Mouse (Mus musculus) lung, embryonic 16.5 days (tissue): ENCODE measurements around the gene Ncl. TPM values are rescaled to one million over a fixed set of nuclear protein-coding genes. Genes with fewer than 3 reads are reported as not detected.

Source experiments
- ATAC-seq: fragments of 200-750 bp; cut with Nextera tagmentation; 2 replicates; pipeline ENCODE4 v1.8.0; 2017; ENCODE audit warnings: low read depth, mild to moderate bottlenecking, moderate library complexity
- H3K27ac ChIP-seq: fragments of 300-500 bp; sonication (generic); 2 replicates; pipeline ENCODE4 v1.5.1; 2014; ENCODE audit warnings: mild to moderate bottlenecking, control low read depth, low read length
- H3K27me3 ChIP-seq: fragments of 300-500 bp; sonication (generic); 2 replicates; pipeline ENCODE4 v1.6.1; 2014; ENCODE audit warnings: low read depth, low read length, mixed read lengths; ENCODE audit not compliant: control insufficient read depth, insufficient read depth
- H3K36me3 ChIP-seq: fragments of 300-500 bp; sonication (generic); 2 replicates; pipeline ENCODE4 v1.6.1; 2014; ENCODE audit warnings: low read length; ENCODE audit not compliant: control insufficient read depth, insufficient read depth
- H3K4me1 ChIP-seq: fragments of 300-500 bp; sonication (generic); replicated peaks from 2 replicates; pipeline ENCODE4 v1.6.1; 2014; ENCODE audit warnings: low read length, mixed read lengths; ENCODE audit not compliant: control insufficient read depth, insufficient read depth
- H3K4me2 ChIP-seq: fragments of 300-500 bp; sonication (generic); 2 replicates; pipeline ENCODE4 v1.6.1; 2014; ENCODE audit warnings: low read depth, low read length, control low read depth
- H3K4me3 ChIP-seq: fragments of 300-500 bp; sonication (generic); 2 replicates; pipeline ENCODE4 v1.5.1; 2014; ENCODE audit warnings: mild to moderate bottlenecking, low read length, control low read depth
- H3K9ac ChIP-seq: fragments of 300-500 bp; sonication (generic); 2 replicates; pipeline ENCODE4 v1.6.1; 2014; ENCODE audit warnings: low read length, control low read depth
- H3K9me3 ChIP-seq: fragments of 300-500 bp; sonication (generic); 2 replicates; pipeline ENCODE4 v1.6.1; 2016; ENCODE audit warnings: low read length; ENCODE audit not compliant: control insufficient read depth
- WGBS: fragments of 180-500 bp; shearing (Covaris S2); extraction: QIAGEN DNeasy Blood & Tissue Kit; methylation state at CpG from one replicate; pipeline ENCODE4 v1.1.7; 2014; 5-methylcytosine and 5-hydroxymethylcytosine counted together
- polyA plus RNA-seq: library from polyadenylated mRNA; unstranded; fragments of >200 nt; fragmentation: Nextera tagmentation; extraction: Ambion mirVana; gene quantifications from 2 replicates; pipeline ENCODE4 v1.2.1, GENCODE M21; 2015

Ncl gene
- polyA plus RNA-seq, 1 experiment from 2014 or later = 344 TPM

- Histone ChIP-seq H3K9me3 (no peaks in the 10 kb centered on the region), H3K4me2 (no peak overlapping the region), H3K4me1 (no peaks in the 10 kb centered on the region), H3K36me3 (no peaks in the 10 kb centered on the region), H3K27ac (no peak overlapping the region), H3K27me3 (no peaks in the 10 kb centered on the region), H3K4me3 (no peak overlapping the region), H3K9ac (no peak overlapping the region)
- ATAC-seq = no peak
- WGBS = 74% methylated on average over 4 of the region's 4 CpGs
Measured at GRCm38 (mm10) chr1:86368086-86368485, 8.9 kb upstream of the Ncl start.

GRCm38 (mm10) chr1:86363671-86364070 lies 4.5 kb upstream of the Ncl start:
- no peak for ATAC-seq
- H3K4me3 ChIP-seq = no peak overlapping the region
- H3K4me1 ChIP-seq = peaks cover 9% of the 10 kb centered on the region
- 21% methylated on average over 6 of the region's 6 CpGs for WGBS
- H3K27me3 ChIP-seq = no peaks in the 10 kb centered on the region
- no peak overlapping the region for H3K4me2 ChIP-seq
- H3K9me3 ChIP-seq = no peaks in the 10 kb centered on the region
- no peak overlapping the region for H3K9ac ChIP-seq
- H3K36me3 ChIP-seq = no peaks in the 10 kb centered on the region
- H3K27ac ChIP-seq = no peak overlapping the region

DNA sequence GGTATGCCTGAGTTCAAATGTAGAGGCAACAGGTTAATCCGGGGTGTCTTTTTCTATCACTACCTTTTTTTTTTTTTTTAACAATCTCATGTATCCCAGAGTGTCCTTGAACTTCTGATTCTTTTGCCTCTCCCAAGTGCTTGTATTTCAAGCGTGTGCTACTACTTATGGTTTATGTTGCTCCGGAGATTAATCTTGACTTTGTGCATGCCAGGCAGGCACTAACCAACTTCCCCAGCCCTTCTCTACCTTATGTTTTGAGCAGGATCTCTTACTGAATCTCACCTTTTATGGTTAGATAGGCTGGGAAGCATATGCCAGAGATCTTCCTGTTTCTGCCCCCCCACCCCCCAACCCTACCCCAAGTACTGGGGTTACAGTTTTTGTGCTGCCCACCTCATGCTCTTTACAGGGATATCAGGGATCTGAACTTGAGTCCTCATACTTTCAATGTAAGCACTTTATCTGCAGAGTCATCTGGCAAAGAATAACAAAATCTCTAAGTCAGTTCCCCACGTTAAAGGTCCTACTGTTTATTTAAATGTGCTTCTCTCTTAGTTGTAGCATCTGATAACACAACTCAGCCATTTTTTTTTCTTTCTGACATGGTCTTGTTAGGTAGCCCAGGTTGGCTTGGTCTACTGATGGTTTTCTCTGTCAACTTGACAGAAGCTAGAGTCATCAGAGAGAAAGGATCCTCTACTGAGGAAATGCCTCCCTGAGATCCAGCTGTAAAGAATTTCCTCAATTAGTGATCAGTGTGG lies 2.8 kb upstream of the Ncl start:
- peaks cover 1% of the 10 kb centered on the region for H3K36me3 ChIP-seq
- no peak overlapping the region for H3K9ac ChIP-seq
- H3K4me1 ChIP-seq = peaks cover 18% of the 10 kb centered on the region
- H3K4me3 ChIP-seq = no peak overlapping the region
- H3K27me3 ChIP-seq = no peaks in the 10 kb centered on the region
- no peak overlapping the region for H3K4me2 ChIP-seq
- 71% methylated on average over 4 of the region's 4 CpGs for WGBS
- ATAC-seq = no peak
- no peak overlapping the region for H3K27ac ChIP-seq
- no peaks in the 10 kb centered on the region for H3K9me3 ChIP-seq

- no peak for ATAC-seq
- peak overlapping the region; percentile 88; the same call in 1 of the 2 replicates for H3K27ac ChIP-seq
- no peaks in the 10 kb centered on the region for H3K27me3 ChIP-seq
Measured at GRCm38 (mm10) chr1:86360441-86360840, 1.2 kb upstream of the Ncl start.

DNA sequence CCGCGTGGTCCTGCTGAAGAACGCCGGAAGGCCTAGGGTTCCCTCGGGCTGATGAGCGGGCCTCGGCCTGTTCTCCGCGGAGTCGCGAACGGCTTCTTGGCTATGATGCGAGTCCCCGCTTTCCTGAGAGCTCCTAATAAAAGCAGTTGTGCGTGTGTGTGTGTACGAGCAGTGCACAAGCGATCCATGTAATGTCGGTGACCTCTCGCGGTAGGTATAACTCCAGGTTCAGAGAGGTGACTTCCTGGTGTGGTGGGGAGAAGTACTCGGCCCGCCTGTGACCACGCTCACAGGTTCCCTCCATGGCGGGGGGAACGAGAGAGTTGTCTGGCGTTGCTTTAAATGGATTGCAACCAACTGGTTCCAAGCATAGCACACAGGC lies 589 bp upstream of the Ncl start:
- peak; percentile 7 for ATAC-seq
- Histone ChIP-seq H3K4me1 (peaks cover 18% of the 10 kb centered on the region), H3K27me3 (no peaks in the 10 kb centered on the region), H3K27ac (peak overlapping the region; percentile 88), H3K4me2 (peak overlapping the region; percentile 79), H3K9ac (peak overlapping the region; percentile 96), H3K36me3 (peaks cover 19% of the 10 kb centered on the region), H3K9me3 (no peaks in the 10 kb centered on the region), H3K4me3 (peak overlapping the region; percentile 94)
- WGBS = 0% methylated on average over 26 of the region's 26 CpGs

More at GRCm38 (mm10) chr1:86360441-86360840, 1.2 kb upstream of the Ncl start:
- H3K4me3 ChIP-seq = peak overlapping the region; percentile 94
- H3K4me1 ChIP-seq = peaks cover 18% of the 10 kb centered on the region
- H3K9me3 ChIP-seq = no peaks in the 10 kb centered on the region
- WGBS = 10% methylated on average over 12 of the region's 12 CpGs
- peak overlapping the region; percentile 96 for H3K9ac ChIP-seq
- peaks cover 12% of the 10 kb centered on the region for H3K36me3 ChIP-seq
- H3K4me2 ChIP-seq = peak overlapping the region; percentile 79

- Histone ChIP-seq H3K36me3 (peaks cover 30% of the 10 kb centered on the region), H3K4me1 (peaks cover 18% of the 10 kb centered on the region), H3K9ac (peak overlapping the region; percentile 98), H3K4me2 (peak overlapping the region; percentile 82), H3K27ac (peak overlapping the region; percentile 100), H3K9me3 (no peaks in the 10 kb centered on the region), H3K4me3 (peak overlapping the region; percentile 94), H3K27me3 (no peaks in the 10 kb centered on the region)
- no peak; the same call in 1 of the 2 replicates for ATAC-seq
- under 1% methylated on average over 37 of the region's 41 CpGs for whole genome bisulfite sequencing
Measured at GRCm38 (mm10) chr1:86358229-86358905, 833 bp downstream of the Ncl start.

DNA sequence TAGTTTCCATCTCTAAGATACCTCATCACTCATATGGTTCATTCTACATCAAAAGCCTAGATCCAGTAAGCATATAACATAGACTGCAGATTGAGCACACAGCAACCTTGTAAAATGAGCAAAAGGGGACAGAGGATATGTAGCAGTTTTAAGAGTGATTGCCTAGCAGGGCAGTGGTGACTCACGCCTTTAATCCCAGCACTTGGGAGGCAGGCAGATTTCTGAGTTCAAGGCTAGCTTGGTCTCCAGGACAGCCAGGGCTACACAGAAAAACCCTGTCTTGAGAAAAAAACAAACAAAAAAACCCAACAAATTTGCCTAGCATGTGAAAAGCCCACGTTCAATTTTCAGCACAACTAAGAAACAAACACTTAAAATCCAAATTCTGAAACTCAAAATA lies 5.0 kb downstream of the Ncl start:
- no peak overlapping the region for H3K27ac ChIP-seq
- H3K4me2 ChIP-seq = no peak overlapping the region
- peaks cover 9% of the 10 kb centered on the region for H3K4me1 ChIP-seq
- no peak for ATAC-seq
- no peaks in the 10 kb centered on the region for H3K9me3 ChIP-seq
- H3K27me3 ChIP-seq = no peaks in the 10 kb centered on the region
- H3K4me3 ChIP-seq = no peak overlapping the region
- peaks cover 65% of the 10 kb centered on the region for H3K36me3 ChIP-seq
- WGBS = 86% methylated on average over 2 of the region's 2 CpGs
- H3K9ac ChIP-seq = no peak overlapping the region

GRCm38 (mm10) chr1:86350576-86350975 lies 8.6 kb downstream of the Ncl start:
- no peaks in the 10 kb centered on the region for H3K27me3 ChIP-seq
- H3K36me3 ChIP-seq = peaks cover 68% of the 10 kb centered on the region
- H3K9me3 ChIP-seq = no peaks in the 10 kb centered on the region
- H3K27ac ChIP-seq = no peak overlapping the region
- no peak for ATAC-seq
- no peak overlapping the region for H3K9ac ChIP-seq
- H3K4me3 ChIP-seq = no peak overlapping the region
- WGBS = 81% methylated on average over 8 of the region's 8 CpGs
- H3K4me1 ChIP-seq = no peaks in the 10 kb centered on the region
- H3K4me2 ChIP-seq = no peak overlapping the region

- Histone ChIP-seq H3K27ac (no peak overlapping the region), H3K27me3 (no peaks in the 10 kb centered on the region), H3K9me3 (no peaks in the 10 kb centered on the region), H3K9ac (no peak overlapping the region), H3K36me3 (peaks cover 60% of the 10 kb centered on the region), H3K4me1 (no peaks in the 10 kb centered on the region), H3K4me3 (no peak overlapping the region), H3K4me2 (no peak overlapping the region)
- 93% methylated on average over 1 of the region's 1 CpGs for WGBS
- ATAC-seq = no peak
Measured at GRCm38 (mm10) chr1:86349696-86350095, 9.5 kb downstream of the Ncl start.
